Mouse (Mus musculus): Measurements from ENCODE around the gene Ankrd63. TPM values are rescaled to one million over a fixed set of nuclear protein-coding genes. Genes with fewer than 3 reads are reported as not detected.

The Ankrd63 gene
- polyA plus RNA-seq, 1 experiment from 2014 or later = 0.11 TPM

DNA sequence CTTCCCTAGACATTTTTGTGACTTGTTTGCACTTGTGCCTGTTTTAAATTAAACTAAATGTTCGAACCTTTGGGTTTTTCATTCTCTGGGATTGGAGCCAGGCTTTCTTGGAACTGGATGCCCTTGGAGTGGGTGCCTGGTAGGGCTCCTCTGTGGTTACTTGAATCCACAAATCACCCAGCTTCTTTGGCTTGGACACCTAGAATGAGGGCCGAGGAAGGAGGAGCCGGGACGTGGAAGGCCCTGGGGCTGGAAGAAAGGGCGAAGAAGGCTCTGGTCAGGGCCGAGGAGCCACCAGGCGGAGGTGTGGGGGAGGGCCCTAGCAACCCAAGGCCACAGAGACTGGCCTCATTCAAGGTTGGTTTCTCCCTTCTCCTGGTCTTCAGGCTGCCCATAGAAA, 5.8 kb downstream of the Ankrd63 start:
- Histone ChIP-seq H3K27ac (replicated peaks) (0 out of 2 replicates have a peak overlapping the region, but pooled peaks have one; percentile 13), H3K4me1 (replicated peaks; ENCODE audit: control insufficient read depth, insufficient read depth) (peaks cover 3% of the 10 kb centered on the region; the same call in 1 of the 2 replicates), H3K9me3 (ENCODE audit: control insufficient read depth, low read length) (no peaks in the 10 kb centered on the region), H3K9ac (ENCODE audit: low read length) (no peak overlapping the region), H3K27me3 (ENCODE audit: control insufficient read depth, insufficient read depth, low read length) (peaks cover 15% of the 10 kb centered on the region), H3K36me3 (ENCODE audit: control insufficient read depth, insufficient read depth, low read length) (no peaks in the 10 kb centered on the region), H3K4me3 (ENCODE audit: low read depth, low read length) (no peak overlapping the region), H3K4me2 (replicated peaks; ENCODE audit: low read depth) (no peak overlapping the region)
- ATAC-seq (ENCODE audit: low FRiP score, low TSS enrichment) (no peak), DNase-seq (ENCODE audit: low spot score) (no peak)
- TF ChIP-seq CTCF (IDR thresholded peaks at IDR 0.05; ENCODE audit: low read depth) = no peak
- no peak for TF ChIP-seq EP300 (optimal IDR thresholded peaks at IDR 0.05)
- WGBS = 34% methylated on average over 7 of the region's 7 CpGs

DNA sequence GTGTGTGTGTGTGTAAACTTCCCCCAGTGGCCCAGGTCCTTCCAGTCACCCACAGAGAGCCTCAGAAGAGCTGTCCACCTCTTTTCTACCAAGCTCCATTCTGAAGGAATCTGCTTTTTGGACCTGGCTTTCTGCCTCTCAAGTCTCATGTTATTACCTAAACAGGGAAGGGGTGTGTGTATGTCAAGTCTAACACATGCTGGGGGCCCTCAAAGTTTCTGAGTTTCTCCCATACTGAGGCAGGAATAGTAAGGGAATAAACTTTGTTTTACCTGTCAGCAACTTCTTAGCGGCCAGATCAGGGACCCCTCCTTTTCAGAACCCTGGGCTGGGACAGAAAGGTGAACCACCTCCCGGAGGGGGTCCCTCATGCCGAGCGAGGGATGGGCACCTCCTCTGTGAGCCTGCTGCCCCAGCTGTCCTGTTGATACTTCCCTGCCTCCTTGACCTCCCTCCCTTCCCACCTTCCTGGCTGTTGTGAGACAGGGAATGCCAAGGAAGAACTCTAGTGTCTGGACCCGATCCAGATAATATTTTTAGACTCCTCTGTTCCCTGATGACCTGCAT, 6.4 kb downstream of the Ankrd63 start:
- H3K9me3 ChIP-seq (ENCODE audit: control insufficient read depth, low read length) = no peaks in the 10 kb centered on the region
- H3K27ac ChIP-seq (replicated peaks) = no peak overlapping the region
- H3K27me3 ChIP-seq (ENCODE audit: control insufficient read depth, insufficient read depth, low read length) = peaks cover 11% of the 10 kb centered on the region
- H3K36me3 ChIP-seq (ENCODE audit: control insufficient read depth, insufficient read depth, low read length) = no peaks in the 10 kb centered on the region
- no peak for TF ChIP-seq CTCF (IDR thresholded peaks at IDR 0.05; ENCODE audit: low read depth)
- no peak for TF ChIP-seq EP300 (optimal IDR thresholded peaks at IDR 0.05)
- H3K9ac ChIP-seq (ENCODE audit: low read length) = no peak overlapping the region
- DNase-seq (ENCODE audit: low spot score) (no peak), ATAC-seq (ENCODE audit: low FRiP score, low TSS enrichment) (no peak)
- H3K4me2 ChIP-seq (replicated peaks; ENCODE audit: low read depth) = no peak overlapping the region
- 0 out of 2 replicates have a peak, but pooled peaks cover 3% of the 10 kb centered on the region for H3K4me1 ChIP-seq (replicated peaks; ENCODE audit: control insufficient read depth, insufficient read depth)
- 27% methylated on average over 5 of the region's 5 CpGs for WGBS
- H3K4me3 ChIP-seq (ENCODE audit: low read depth, low read length) = no peak overlapping the region

DNA sequence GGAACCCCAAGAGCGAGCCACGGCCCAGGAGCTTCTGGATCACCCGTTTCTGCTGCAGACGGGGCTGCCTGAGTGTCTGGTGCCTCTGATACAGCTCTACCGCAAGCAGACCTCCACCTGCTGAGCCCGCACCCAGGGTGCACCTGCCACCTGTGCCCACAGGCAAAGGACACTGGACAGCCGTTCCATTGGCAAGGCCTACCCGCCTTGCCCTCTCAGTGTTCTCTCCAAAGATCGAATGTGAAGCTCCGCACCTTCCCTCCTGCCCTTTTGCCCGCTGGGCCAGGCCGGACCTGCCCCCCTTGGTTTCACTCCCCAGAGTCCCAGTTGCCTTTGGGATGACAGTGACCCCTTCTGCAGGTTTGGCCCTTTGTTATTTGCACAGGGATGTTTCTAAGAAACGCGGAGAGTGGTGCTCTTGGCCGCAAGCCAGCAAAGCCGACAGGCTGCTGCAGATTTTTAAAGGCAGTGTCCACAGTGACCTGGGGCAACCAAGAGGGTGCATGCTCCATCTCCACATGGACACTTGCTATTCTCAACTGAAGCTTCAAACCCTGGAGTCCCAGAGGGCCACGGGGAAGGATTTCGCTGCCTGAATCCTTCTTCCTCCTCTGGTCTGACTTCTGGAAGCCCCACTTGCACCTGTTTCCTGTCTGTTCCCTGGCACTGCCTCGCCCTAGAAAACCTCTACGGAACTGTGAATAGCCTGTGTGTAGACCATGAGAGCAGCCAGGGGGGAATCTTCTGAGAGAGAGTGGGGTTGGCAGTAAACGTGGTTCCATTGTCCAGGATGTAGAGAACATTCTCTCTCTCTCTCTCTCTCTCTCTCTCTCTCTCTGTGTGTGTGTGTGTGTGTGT, 7.1 kb downstream of the Ankrd63 start:
- no peaks in the 10 kb centered on the region for H3K9me3 ChIP-seq (ENCODE audit: control insufficient read depth, low read length)
- no peak overlapping the region for H3K27ac ChIP-seq (replicated peaks)
- DNase-seq (ENCODE audit: low spot score) (peak; percentile 49), ATAC-seq (ENCODE audit: low FRiP score, low TSS enrichment) (no peak)
- no peak overlapping the region for H3K9ac ChIP-seq (ENCODE audit: low read length)
- H3K27me3 ChIP-seq (ENCODE audit: control insufficient read depth, insufficient read depth, low read length) = peaks cover 4% of the 10 kb centered on the region; the same call in 1 of the 2 replicates
- TF ChIP-seq CTCF (IDR thresholded peaks at IDR 0.05; ENCODE audit: low read depth) (no peak), EP300 (optimal IDR thresholded peaks at IDR 0.05) (no peak)
- H3K4me1 ChIP-seq (replicated peaks; ENCODE audit: control insufficient read depth, insufficient read depth) = 0 out of 2 replicates have a peak, but pooled peaks cover 3% of the 10 kb centered on the region
- 37% methylated on average over 21 of the region's 21 CpGs for WGBS
- no peak overlapping the region for H3K4me3 ChIP-seq (ENCODE audit: low read depth, low read length)
- no peak overlapping the region for H3K4me2 ChIP-seq (replicated peaks; ENCODE audit: low read depth)
- H3K36me3 ChIP-seq (ENCODE audit: control insufficient read depth, insufficient read depth, low read length) = no peaks in the 10 kb centered on the region

DNA sequence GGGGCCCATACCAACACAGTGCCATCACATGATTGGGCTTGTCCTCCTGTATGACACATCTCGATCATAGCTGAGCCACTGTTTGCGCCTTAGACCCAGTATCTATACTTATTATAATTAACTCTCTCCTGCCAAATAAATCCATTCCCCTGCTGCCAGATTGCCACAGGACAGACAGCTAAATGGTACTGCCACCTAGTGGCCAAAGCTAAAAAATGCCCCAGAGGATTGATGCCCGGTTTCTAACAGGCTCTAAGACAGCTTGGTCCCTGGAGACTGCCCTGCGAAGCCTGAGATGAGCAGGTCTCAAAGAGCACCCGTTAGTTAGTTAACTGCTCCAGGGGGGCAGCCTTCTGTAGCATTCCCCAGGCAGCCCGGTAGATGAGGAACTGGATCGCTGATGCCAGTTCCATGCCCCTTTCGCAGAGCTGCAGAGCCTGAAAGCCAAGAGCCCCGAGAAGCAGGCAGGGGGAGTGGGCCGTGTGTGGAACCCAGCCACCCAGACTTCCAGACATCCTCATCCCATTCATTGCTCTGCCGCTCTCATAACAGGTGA, 8.0 kb downstream of the Ankrd63 start:
- H3K27me3 ChIP-seq (ENCODE audit: control insufficient read depth, insufficient read depth, low read length) = peaks cover 2% of the 10 kb centered on the region; the same call in 1 of the 2 replicates
- WGBS = 27% methylated on average over 11 of the region's 11 CpGs

DNA sequence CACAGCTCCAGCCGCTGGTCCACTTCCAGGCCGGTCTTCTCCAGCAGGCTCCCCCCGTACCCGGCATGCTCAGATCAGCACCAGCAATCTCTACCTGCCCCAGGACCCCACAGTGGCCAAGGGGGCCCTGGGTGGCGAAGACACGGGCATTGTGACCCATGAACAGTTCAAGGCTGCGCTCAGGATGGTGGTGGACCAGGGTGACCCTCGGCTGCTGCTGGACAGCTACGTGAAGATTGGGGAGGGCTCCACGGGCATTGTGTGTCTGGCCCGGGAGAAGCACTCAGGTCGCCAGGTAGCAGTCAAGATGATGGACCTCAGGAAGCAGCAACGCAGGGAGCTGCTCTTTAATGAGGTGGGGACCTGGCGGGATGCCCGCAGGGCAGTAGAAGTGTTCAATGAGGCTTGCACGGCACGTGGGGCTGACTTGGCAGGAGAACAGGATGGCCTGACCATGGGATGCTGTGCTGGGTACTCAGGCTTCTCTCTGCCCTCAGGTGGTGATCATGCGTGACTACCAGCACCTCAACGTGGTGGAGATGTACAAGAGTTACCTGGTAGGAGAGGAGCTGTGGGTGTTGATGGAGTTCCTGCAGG, 10.3 kb downstream of the Ankrd63 start:
- 0 out of 2 replicates have a peak, but pooled peaks cover 3% of the 10 kb centered on the region for H3K4me1 ChIP-seq (replicated peaks; ENCODE audit: control insufficient read depth, insufficient read depth)
- WGBS = 77% methylated on average over 19 of the region's 19 CpGs
- DNase-seq (ENCODE audit: low spot score) = no peak
- no peak overlapping the region for H3K4me3 ChIP-seq (ENCODE audit: low read depth, low read length)
- H3K4me2 ChIP-seq (replicated peaks; ENCODE audit: low read depth) = no peak overlapping the region
- H3K9ac ChIP-seq (ENCODE audit: low read length) = no peak overlapping the region
- H3K36me3 ChIP-seq (ENCODE audit: control insufficient read depth, insufficient read depth, low read length) = no peaks in the 10 kb centered on the region
- no peaks in the 10 kb centered on the region for H3K9me3 ChIP-seq (ENCODE audit: control insufficient read depth, low read length)
- no peak for ATAC-seq (ENCODE audit: low FRiP score, low TSS enrichment)
- no peak overlapping the region for H3K27ac ChIP-seq (replicated peaks)
- TF ChIP-seq CTCF (IDR thresholded peaks at IDR 0.05; ENCODE audit: low read depth) (no peak), EP300 (optimal IDR thresholded peaks at IDR 0.05) (no peak)
- H3K27me3 ChIP-seq (ENCODE audit: control insufficient read depth, insufficient read depth, low read length) = no peaks in the 10 kb centered on the region

More for the DNA sequence above, 8.0 kb downstream of the Ankrd63 start:
- H3K4me1 ChIP-seq (replicated peaks; ENCODE audit: control insufficient read depth, insufficient read depth) = 0 out of 2 replicates have a peak, but pooled peaks cover 3% of the 10 kb centered on the region
- H3K9me3 ChIP-seq (ENCODE audit: control insufficient read depth, low read length) = no peaks in the 10 kb centered on the region
- ATAC-seq (ENCODE audit: low FRiP score, low TSS enrichment) (peak; percentile 18), DNase-seq (ENCODE audit: low spot score) (peak; percentile 53)
- H3K27ac ChIP-seq (replicated peaks) = no peak overlapping the region
- no peak overlapping the region for H3K9ac ChIP-seq (ENCODE audit: low read length)
- TF ChIP-seq EP300 (optimal IDR thresholded peaks at IDR 0.05) = no peak
- TF ChIP-seq CTCF (IDR thresholded peaks at IDR 0.05; ENCODE audit: low read depth) = peak; percentile 90
- no peak overlapping the region for H3K4me2 ChIP-seq (replicated peaks; ENCODE audit: low read depth)
- H3K36me3 ChIP-seq (ENCODE audit: control insufficient read depth, insufficient read depth, low read length) = no peaks in the 10 kb centered on the region
- H3K4me3 ChIP-seq (ENCODE audit: low read depth, low read length) = no peak overlapping the region

All from stomach, postnatal 0 days (tissue).